Mouse (Mus musculus) lung, postnatal 25 days (tissue): ENCODE results near the gene Klhl11.

ENCODE experiments used
- DNase-seq: peaks from one replicate; pipeline ENCODE4 v3.0.0; 2022; ENCODE audit warnings: low spot score

Klhl11 gene

DNA sequence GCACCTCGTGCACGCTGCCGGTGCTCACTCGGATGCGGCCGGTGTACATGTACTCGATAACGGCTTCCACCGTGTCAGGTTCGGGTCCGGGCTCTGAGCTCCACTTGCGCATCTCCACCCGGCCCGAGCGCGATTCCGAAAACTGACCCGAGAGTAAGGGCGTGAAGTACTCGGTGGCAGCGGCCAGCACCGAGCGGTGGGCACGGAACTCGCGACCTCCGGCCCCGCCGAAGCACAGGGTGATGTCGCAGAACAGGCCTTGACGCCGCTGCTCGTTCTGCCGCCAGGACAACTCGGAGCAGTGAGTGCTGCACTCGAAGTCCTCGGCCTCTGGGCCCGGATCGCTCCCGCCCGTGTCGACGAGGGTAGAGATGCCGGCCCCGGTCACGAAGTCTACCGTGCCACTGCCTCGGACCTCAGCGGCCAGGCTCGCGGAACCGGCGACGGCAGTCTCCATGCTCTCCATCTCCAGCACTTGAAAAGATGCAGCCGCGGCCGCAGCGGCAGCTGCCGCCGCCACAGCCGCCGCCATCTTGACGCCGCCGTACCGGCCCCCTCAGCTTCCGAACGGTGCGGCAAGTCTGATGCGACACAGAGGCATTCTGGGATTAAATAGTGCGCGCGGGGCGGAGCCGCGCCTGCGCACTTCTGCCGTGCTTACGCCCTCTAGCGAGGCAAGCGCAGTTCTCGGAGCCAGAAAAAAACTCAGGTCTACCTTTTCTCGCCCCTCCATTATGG is at the start of gene Klhl11:
Gene Klhl11 (minus strand): TSS at position 545 of the 738 bp plus-strand sequence.
- DNase-seq: peak; percentile 90

DNA sequence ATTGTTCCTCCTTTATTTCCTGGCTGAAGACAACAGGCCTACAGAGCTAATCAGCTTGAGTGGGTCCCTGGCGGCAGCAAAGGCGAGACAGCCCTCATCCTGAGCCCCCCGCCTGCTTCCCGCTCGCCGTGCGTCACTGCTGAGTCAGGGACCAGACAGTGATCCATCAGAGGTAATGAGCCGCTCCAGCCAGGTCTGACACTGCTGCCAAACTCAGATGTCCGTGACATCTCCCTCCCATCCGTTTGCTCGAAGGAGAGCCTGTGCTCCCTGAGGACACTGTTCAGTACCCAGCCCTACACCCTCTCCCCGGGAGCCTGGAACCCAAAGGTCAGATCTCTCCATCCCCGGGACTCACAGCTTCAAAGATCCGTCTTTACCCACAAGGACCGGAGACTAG is 48.3 kb upstream of the Klhl11 start:
- no peak for DNase-seq

DNA sequence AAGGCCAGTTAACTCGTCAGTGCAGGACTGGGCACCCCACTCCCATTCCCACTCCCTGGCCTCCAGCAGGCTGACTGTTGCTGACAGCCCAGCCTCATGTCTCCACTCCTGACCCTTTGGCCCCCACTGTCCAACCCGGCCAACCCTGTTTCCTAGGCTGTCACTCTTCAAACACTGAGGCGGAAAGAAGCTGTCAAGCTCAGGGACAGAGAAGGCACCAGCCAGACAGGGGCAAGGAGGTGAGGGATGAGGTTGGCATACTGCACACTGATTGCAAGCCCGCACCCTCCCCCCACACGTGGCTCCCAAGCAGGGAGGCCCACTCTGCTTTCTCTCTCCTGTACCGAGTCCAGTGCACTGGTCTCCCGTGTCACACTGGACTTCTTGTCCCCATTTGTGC is 46.6 kb upstream of the Klhl11 start:
- no peak for DNase-seq

DNA sequence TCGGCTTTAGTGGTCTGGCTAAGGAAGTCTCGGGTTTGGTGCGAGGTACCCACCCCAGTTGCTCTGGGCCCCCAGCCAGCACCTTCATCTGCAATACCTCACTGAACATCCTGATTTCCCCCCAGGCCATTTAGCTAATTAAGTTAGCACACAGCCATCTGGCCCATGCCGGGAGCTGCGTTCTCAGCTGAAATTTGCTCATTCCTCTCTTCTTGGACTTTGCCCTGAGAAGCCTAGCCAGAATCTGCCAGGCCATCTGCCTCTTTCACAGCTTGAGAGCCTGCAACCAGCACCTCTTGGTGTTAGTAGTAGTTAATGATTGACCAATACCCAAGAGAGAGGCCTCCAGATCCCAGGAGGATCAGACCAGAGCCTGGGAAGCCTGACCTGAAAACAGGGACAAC is 45.6 kb upstream of the Klhl11 start:
- no peak for DNase-seq

DNA sequence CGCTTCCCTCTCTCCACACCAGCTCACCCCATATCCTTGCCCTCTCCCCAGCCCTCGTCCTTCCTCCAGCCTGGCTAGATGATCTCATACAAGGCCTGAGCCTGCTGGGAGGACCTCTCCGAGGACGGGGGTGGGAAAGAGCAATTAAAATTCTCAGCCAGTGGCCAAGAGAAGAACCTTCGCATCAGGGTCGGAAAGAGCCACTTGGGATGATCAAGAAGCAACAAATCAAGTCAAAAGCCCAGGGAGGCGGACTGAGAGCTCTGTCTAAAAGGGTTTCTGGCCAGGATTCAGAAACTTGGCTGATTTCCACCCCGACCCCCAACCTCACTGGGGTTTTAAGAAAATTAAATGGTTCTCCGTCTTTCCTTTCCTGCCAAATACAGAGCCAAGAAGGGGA is 43.8 kb upstream of the Klhl11 start:
- DNase-seq: no peak

DNA sequence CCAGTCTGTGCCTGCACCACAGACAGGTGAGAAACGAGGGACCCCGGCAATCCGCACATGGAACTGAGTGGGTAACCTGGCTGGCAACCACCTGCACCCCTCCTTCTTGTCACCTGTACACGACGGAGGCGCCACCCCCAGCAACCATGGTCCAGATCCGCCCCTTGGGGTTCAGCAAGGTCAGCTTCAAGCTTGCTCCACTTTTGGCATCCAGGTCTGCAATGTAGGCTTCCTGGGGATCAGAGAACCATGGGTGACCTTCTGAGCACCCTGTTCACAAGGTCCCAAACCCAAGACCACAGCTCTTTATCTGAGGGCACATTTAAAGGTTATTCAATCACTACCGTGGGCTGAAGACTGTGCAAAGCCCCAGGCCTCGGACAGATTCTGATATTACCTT is 43.2 kb upstream of the Klhl11 start:
- no peak for DNase-seq

DNA sequence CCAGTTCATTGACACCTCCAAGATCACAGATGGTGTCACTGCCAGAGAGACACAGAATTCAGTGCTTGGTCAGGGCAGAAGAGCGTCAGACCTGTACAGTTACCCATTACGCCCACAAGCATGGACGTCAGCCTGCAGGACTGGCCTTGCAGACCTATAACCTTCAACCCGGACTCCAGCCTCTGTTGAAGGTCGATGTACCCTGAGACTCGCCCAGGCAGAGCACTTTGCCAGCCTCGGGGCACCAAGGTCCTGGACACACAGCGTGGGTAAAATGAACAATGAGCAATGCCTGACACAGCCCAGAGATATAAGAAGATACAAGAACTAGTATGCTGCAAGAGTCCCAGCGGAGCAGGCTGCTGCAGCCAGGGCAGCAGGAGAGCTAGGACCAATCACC is 42.5 kb upstream of the Klhl11 start:
- no peak for DNase-seq

DNA sequence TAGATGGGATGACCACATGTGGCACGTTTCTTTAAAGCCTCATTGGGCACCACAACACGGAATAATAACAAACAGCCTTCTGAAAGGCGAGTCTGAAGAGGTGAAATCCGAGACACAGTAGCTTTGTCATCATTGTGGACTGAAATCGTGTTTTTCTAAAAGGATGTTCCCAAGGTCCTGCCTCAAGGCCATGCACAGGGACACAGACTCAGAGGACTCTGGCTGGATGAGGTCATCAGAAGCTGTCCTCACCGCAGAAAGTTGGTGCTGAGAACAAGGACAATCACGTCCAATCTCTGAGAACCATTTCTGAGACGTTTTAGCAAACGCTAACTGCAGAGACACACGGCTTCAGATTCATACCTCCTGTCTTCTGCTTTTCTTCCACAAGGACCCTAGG is 41.2 kb upstream of the Klhl11 start:
- DNase-seq: no peak

DNA sequence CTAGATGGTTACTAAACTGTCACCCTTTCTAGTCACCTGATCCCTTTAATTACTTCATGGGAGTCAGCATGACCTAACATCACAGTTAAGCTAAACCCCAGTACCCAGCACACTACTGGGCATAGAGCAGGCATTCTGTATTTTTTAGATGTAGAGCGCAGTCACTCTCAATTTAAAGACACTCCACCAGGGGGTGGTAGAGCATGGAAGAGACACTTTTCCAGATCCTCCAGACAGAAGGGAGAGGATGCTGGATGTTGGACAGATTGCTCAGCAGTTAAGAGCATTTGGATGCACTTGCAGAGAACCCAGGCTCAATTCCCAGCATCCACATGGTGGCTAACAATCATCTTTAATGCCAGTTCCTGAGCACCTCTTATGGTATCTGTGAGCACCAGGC is 39.8 kb upstream of the Klhl11 start:
- no peak for DNase-seq

DNA sequence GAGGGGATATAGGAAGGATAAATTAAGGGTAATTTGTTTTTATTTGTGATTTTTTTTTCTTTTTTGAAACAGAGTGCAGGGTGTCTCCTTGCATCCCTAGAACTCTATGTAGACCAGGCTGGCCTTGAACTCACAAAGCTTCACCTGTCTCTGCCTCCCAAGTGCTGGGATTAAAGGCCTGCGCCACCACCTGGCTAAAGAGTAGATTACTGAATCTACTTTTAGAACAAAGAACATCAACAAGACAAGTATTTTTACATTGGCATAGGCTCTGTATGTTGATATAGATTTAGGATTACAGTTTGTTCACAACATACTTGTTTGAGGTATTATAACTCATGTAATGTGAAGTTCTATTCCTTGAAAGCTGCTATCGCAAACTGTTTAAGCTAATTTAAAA is 38.0 kb upstream of the Klhl11 start:
- DNase-seq: no peak

DNA sequence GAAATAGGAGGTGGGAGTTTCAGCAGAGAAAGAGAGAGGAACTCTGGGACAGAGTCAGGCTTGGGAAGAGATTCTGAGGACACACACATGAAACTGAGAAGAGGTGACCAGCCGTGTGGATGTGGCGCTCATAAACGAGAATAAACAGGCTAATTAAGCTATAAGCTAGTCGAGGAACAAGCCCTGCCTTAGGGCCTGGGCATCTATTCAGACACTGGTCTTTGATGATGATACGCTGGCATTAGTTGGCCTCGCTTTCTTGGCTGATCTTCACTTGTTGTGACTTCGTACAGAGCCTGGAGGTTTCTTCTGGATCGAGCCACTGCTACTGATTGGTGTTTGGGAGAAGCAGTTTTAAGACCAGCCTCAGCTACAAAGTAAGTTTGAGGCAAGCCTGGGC is 33.5 kb upstream of the Klhl11 start:
- no peak for DNase-seq

DNA sequence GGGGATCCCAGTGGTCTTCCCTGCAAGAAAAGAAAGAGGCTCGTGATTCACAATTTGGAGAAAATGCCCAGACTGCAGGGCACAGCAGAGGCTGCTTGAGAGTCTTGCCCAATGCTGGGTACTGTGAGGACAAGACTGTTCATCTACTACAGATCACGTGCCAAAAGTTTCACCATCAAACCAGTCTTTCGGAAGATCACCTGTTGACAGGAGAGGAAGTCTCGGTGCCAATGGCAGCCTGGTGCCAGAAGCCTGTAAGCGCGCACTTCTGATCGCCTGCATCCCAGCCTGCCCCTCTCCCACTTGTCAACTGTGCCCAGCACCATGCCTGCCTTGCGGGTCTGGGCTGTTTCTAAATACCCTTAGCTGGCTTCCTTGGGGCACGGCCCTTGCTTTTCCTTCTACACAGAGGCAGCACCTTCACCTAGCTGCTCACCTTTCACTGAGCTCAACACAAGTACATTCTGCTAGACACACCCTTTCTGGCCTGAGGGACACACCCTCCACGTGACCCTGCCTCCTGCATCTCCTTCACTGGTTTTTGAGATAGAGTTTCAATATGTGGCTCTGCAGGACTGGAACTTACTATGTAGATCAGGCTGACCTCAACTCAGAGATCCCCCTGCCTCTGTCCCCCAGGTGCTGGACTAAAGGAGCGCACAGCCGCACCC is 32.6 kb upstream of the Klhl11 start:
- DNase-seq: no peak

DNA sequence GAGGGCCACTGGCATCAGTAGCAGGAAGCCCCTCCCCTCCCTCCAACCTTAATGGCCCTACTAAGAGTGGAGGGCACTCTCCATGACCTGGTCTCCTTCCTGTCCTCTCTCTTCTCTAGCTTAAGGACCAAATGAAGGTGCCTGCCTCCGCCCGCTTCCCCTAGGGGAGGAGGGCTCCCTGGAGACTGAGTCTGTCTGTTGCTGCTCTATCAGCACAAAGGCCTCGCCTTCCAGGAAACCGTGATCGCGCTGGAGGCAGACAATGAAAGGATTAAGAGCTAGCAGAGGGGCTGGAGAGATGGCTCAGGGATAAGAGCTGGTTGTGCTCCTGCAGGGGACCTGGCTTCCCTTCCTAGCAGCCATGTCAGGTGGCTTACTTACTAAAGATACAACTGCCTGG is 28.8 kb upstream of the Klhl11 start:
- DNase-seq: no peak

DNA sequence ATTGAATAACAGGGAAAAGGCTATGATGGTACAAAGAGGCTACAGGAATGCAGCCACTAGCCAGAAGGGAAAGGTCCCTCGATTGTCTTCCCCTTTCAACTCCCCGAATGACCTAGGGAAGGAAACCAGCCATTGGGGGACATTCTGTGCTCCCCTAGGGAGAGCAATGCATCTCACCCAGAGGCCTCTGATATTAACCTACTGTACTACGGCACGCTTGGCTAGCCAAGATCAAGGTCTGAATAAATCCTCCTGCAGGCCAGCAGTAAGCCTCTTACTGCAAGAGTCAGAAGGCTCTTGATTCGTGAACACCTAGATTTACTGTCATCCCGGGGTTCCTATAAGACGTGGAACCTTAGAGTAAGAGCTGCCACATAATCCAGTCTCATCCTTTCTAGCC is 28.1 kb upstream of the Klhl11 start:
- no peak for DNase-seq

DNA sequence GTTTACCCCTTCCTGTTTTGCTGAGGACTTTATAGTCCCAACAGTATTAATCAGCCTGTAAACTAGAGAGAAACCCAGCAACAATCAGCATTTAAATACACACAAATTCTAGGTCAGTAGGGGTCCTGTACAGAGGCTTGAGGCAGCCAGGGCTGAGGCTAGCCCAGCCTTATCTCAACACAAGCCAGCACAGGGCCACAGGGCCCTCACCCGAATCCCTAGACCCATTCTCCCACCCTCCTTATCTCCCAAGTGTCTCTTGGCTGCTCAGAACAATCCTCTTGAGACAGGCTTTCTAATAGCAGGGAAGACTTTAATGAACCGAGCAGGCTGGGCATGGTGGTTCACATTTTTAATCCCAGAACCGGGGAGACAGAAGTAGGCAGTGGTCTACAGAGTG is 27.7 kb upstream of the Klhl11 start:
- no peak for DNase-seq

DNA sequence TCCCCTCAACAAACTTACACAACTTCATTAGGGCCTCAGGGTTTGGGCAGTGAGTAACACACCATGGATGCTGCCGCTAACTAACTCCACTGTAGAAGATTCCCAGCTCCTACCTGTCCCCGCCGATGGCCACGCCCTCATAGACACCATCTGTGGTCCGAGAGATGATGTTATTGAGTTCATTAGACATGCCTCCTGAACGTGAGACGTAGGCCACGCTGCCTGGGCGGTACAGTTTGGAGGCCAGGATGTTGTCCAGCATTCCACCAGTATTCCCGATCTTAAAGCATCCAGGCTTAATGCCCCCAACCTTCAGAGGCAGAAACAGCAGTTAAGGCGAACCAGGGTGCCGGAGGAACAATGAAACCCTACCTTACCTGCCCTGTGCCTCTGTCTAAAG is 21.2 kb upstream of the Klhl11 start:
- no peak for DNase-seq

DNA sequence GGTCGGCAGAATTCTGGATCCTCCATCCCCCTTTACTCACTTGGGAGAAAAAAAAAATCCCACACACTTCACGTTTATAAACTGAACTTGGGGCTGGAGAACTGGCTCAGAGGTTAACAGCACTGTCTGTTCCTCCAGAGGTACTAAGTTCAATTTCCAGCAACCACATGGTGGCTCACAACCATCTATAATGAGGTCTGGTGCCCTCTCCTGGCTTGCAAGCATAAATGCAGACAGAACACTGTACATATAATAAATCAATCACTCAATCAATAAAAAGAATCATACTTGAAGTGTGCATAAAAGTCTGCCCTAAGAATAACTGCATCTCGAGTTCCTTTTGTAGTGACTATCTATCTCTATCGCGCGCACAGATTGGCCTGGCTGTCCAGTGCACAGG is 18.4 kb upstream of the Klhl11 start:
- no peak for DNase-seq

DNA sequence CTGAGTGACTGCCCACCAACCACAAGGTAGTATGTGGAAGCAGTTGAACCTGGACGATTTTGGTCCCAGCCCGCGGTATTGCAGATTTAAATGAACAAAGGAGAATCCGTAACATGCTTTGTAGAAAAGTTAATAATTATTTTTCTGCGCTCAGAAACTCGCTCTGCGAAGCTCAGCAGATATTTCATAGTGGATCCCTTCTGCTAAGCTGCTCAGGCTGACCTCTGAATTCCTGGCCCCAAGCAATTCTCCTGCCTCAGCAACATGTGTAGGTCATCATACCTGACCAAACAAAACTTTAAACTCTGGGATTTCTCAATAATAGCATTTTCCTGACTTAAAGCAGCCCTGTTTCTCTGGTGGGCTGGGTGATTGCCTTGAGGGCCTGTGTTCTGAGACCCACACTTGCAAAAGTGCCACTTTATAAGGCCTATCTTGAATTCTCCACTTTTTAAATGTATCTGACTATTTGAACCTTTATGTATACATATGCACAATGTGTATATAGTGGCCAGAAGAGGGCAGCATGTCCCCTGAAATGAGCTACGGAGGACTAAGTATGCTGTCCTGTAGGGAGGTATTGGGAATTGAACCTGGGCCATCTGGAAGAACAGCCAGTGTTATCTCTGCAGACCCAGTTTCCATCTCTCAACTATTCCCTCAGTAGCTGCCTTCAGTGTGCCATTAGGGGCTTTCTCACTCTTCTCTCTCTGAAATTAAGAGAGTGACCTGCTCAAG is 13.4 kb upstream of the Klhl11 start:
- DNase-seq: peak; percentile 16

DNA sequence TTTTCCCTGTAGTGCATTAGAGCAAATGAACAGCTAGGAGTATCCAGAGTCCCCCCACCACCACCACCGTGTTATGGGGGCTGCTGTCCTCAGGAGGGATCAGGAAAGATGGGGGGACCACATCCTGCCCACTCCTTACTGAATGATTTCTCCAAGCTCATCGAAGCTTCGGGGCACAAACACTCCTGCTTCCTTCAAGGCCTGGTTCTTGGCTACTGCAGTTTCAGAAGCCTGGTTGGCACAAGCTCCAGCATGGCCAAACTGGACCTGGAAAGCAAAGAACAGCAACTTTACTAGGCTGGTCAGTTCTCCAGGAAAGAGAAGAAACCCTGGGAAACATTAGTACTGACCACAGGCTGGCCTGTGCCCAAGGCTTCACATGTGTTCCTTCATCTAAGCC is 11.9 kb upstream of the Klhl11 start:
- no peak for DNase-seq

DNA sequence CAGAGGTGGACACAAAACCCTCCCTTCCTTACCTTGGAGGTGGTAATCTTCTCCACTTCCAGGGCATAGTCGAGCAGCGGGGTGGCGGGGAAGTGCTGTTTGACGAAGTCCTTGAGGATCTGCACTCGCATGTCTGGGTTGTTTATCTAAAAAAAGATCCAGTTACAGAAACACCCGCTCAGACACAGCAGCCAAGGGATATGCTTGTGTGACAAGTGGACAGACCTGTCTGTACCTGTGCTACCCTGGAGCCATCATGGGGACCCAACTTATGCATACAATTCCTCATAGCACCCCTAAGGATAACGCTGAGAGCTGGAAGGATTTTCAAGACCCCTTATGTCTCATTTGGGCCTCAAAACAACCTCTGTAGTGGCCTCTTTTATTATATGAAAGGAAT is 6.6 kb upstream of the Klhl11 start:
- no peak for DNase-seq

DNA sequence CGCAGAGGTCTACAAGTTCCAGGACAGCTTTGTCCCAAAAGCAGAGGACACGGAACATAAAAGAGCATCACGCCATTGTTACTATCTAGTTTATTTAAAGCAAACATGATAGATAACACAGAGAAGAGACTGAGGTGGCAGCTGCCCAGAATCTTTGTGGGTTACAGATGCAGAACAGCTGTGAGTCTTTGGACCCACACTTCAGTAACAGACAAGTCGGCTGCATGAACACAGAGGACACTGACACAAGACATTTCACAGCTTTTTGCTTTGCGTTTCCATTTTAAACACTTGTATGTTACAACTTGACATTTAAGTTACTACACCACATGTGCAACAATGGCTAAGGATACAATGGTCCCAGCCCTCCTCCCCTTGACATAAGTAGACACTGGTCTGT is 3.7 kb upstream of the Klhl11 start:
- no peak for DNase-seq

DNA sequence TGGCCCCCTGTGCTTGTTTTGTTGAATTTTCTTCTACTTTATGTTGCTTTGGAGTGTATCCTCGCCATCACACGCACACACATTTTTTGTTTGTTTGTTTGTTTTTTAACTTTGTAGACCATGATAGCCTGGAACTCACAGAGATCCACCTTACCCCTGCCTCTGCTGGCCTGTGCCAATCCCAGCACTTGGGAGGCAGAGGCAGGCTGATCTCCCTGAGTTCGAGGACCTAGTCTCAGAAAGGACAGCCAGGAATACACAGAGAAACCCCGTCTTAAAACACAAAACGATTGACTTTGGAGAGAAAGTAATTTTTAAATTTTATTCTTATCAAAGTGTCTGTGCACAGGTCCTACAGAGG is 374 bp upstream of the Klhl11 start:
- DNase-seq: no peak
